In genomic region chr4:150651390-150652277, GRCm38 (mm10) we compare ENCODE assay signal across 8 mouse cellular contexts. TPM values are rescaled to one million over a fixed set of nuclear protein-coding genes. Genes with fewer than 3 reads are reported as not detected.
DNase-seq lines count a peak whose midpoint lies in the region; ATAC-seq and TF ChIP-seq lines count a peak whose summit lies in the region.

TSS of gene Slc45a1 (minus strand) at chr4:150652174.

- H3K9ac ChIP-seq in lung, embryonic 15.5 days, result no peak within 1 kb of the TSS
- H3K9ac ChIP-seq in lung, postnatal 0 days (replicated peaks; ENCODE audit: low read depth), result no peak within 1 kb of the TSS
- peak within 1 kb of the TSS; percentile 49; the same call in 1 of the 2 replicates for H3K9ac ChIP-seq in embryonic facial prominence, embryonic 12.5 days
- H3K9ac ChIP-seq in midbrain, embryonic 14.5 days (replicated peaks; ENCODE audit: low read length), result peak within 1 kb of the TSS; percentile 80

- TF ChIP-seq EP300 in lung, postnatal 0 days (IDR thresholded peaks at IDR 0.05), result no peak

- H3K27me3 ChIP-seq in lung, embryonic 15.5 days, result peaks cover 27% of the 10 kb centered on the region
- H3K27me3 ChIP-seq in lung, postnatal 0 days (replicated peaks; ENCODE audit: insufficient read depth, low read length), result peaks cover 8% of the 10 kb centered on the region; the same call in 1 of the 2 replicates
- H3K27me3 ChIP-seq in embryonic facial prominence, embryonic 12.5 days, result peaks cover 43% of the 10 kb centered on the region
- H3K27me3 ChIP-seq in midbrain, embryonic 14.5 days (ENCODE audit: control insufficient read depth, insufficient read depth, low read length), result 0 out of 2 replicates have a peak, but pooled peaks cover 3% of the 10 kb centered on the region

- no peak for TF ChIP-seq CTCF in lung, postnatal 0 days (IDR thresholded peaks at IDR 0.05)

- H3K4me2 ChIP-seq in lung, embryonic 15.5 days, result peak within 1 kb of the TSS; percentile 40
- no peak within 1 kb of the TSS for H3K4me2 ChIP-seq in lung, postnatal 0 days (replicated peaks; ENCODE audit: low read depth, low read length)
- peak within 1 kb of the TSS; percentile 66 for H3K4me2 ChIP-seq in embryonic facial prominence, embryonic 12.5 days (replicated peaks)
- H3K4me2 ChIP-seq in midbrain, embryonic 14.5 days (ENCODE audit: low read length), result peak within 1 kb of the TSS; percentile 67

- no peaks in the 10 kb centered on the region for H3K9me3 ChIP-seq in lung, embryonic 15.5 days
- H3K9me3 ChIP-seq in lung, postnatal 0 days (ENCODE audit: low read length), result no peaks in the 10 kb centered on the region; the same call in 1 of the 2 replicates
- 0 out of 2 replicates have a peak, but pooled peaks cover 2% of the 10 kb centered on the region for H3K9me3 ChIP-seq in embryonic facial prominence, embryonic 12.5 days
- no peaks in the 10 kb centered on the region for H3K9me3 ChIP-seq in midbrain, embryonic 14.5 days (ENCODE audit: control insufficient read depth, low read length)

- DNase-seq in lung, postnatal 0 days (ENCODE audit: low spot score), result no peak
- peak; percentile 33 to 65 for DNase-seq in layer of hippocampus, adult 18-20 months (ENCODE audit: low spot score in 2 of 2)
- DNase-seq in midbrain, embryonic 14.5 days, result peak; percentile 87
- no peak for DNase-seq in yolk sac, embryonic 10.5 days (ENCODE audit: low spot score)
- DNase-seq in ovary, adult 18-20 months (ENCODE audit: low spot score), result no peak
- no peak for DNase-seq in lung, postnatal 36 days

- H3K27ac ChIP-seq in lung, embryonic 15.5 days, result no peak within 1 kb of the TSS
- no peak within 1 kb of the TSS for H3K27ac ChIP-seq in lung, postnatal 0 days (ENCODE audit: low read length)
- no peak within 1 kb of the TSS for H3K27ac ChIP-seq in embryonic facial prominence, embryonic 12.5 days
- H3K27ac ChIP-seq in midbrain, embryonic 14.5 days (replicated peaks; ENCODE audit: low read depth, low read length), result 0 out of 2 replicates have a peak within 1 kb of the TSS, but pooled peaks have one; percentile 10

- H3K36me3 ChIP-seq in lung, embryonic 15.5 days, result no peaks in the 10 kb centered on the region
- H3K36me3 ChIP-seq in lung, postnatal 0 days (ENCODE audit: insufficient read depth, low read length), result no peaks in the 10 kb centered on the region
- H3K36me3 ChIP-seq in embryonic facial prominence, embryonic 12.5 days, result no peaks in the 10 kb centered on the region
- H3K36me3 ChIP-seq in midbrain, embryonic 14.5 days (ENCODE audit: control insufficient read depth, insufficient read depth, low read length), result no peaks in the 10 kb centered on the region

- H3K4me3 ChIP-seq in lung, embryonic 15.5 days, result peak within 1 kb of the TSS; percentile 14; the same call in 1 of the 2 replicates
- no peak within 1 kb of the TSS for H3K4me3 ChIP-seq in lung, postnatal 0 days (ENCODE audit: low read depth, low read length)
- peak within 1 kb of the TSS; percentile 36 for H3K4me3 ChIP-seq in embryonic facial prominence, embryonic 12.5 days
- peak within 1 kb of the TSS; percentile 50 for H3K4me3 ChIP-seq in midbrain, embryonic 14.5 days (replicated peaks; ENCODE audit: low read depth, low read length)

- WGBS in lung, embryonic 15.5 days, result 6% methylated on average over 41 of the region's 41 CpGs
- WGBS in lung, postnatal 0 days, result 6% methylated on average over 35 of the region's 41 CpGs
- 7% methylated on average over 40 of the region's 41 CpGs for WGBS in embryonic facial prominence, embryonic 12.5 days
- WGBS in midbrain, embryonic 14.5 days, result 6% methylated on average over 41 of the region's 41 CpGs

- H3K4me1 ChIP-seq in lung, embryonic 15.5 days, result peaks cover 5% of the 10 kb centered on the region
- no peaks in the 10 kb centered on the region for H3K4me1 ChIP-seq in lung, postnatal 0 days (ENCODE audit: insufficient read depth, low read depth, low read length)
- peaks cover 7% of the 10 kb centered on the region for H3K4me1 ChIP-seq in embryonic facial prominence, embryonic 12.5 days
- 0 out of 2 replicates have a peak, but pooled peaks cover 4% of the 10 kb centered on the region for H3K4me1 ChIP-seq in midbrain, embryonic 14.5 days (ENCODE audit: control insufficient read depth, insufficient read depth, low read length)

- ATAC-seq in lung, embryonic 15.5 days (ENCODE audit: borderline replicate concordance, extremely low read depth, low FRiP score, low TSS enrichment), result no peak
- no peak for ATAC-seq in lung, postnatal 0 days
- ATAC-seq in embryonic facial prominence, embryonic 12.5 days (ENCODE audit: insufficient number of reproducible peaks, insufficient read depth, low FRiP score, low TSS enrichment), result no peak
- peak; percentile 71 for ATAC-seq in midbrain, embryonic 14.5 days (ENCODE audit: low FRiP score, low TSS enrichment)

RNA-seq across cellular contexts. Expression of gene Slc45a1, which starts in this region (rescaled TPM):
- 0.06 TPM in 1 of 2 replicates, not detected in the other for polyA plus RNA-seq in lung, embryonic 15.5 days (2015; fragmentation: Nextera tagmentation; extraction: Ambion mirVana)
- 0.04 TPM in 1 of 2 replicates, not detected in the other for polyA plus RNA-seq in lung, postnatal 0 days (2015; fragmentation: Nextera tagmentation; extraction: Ambion mirVana)
- polyA plus RNA-seq in embryonic facial prominence, embryonic 12.5 days (2016; fragmentation: Nextera tagmentation; extraction: Ambion mirVana), result 1.3 and 1.5 TPM in 2 replicates
- 10 to 100 TPM; 37.8 to 39.3 TPM for total RNA-seq in layer of hippocampus, adult 18-20 months (2021)
- polyA plus RNA-seq in midbrain, embryonic 14.5 days (2014; fragmentation: Nextera tagmentation; extraction: Ambion mirVana), result 28.0 and 29.3 TPM in 2 replicates

Comparison
In these comparisons a context has a peak if more than half of its experiments do, and no peak if none do; other contexts are left out.
1. RNA of gene Slc45a1 (polyA plus RNA-seq): 28.0 to 29.3 TPM in midbrain, embryonic 14.5 days; 1.3 to 1.5 TPM in embryonic facial prominence, embryonic 12.5 days, 0.06 TPM in lung, embryonic 15.5 days and 0.04 TPM in lung, postnatal 0 days; every median in the first group is over 10 times any median in the second.
2. H3K9ac ChIP-seq: peak in embryonic facial prominence, embryonic 12.5 days (single experiment) and midbrain, embryonic 14.5 days (single experiment); none in lung, embryonic 15.5 days (single experiment) and lung, postnatal 0 days (single experiment).
3. DNase-seq: peak in layer of hippocampus, adult 18-20 months (2 of 2) and midbrain, embryonic 14.5 days (single experiment); none in lung, postnatal 0 days (single experiment), yolk sac, embryonic 10.5 days (single experiment), ovary, adult 18-20 months (single experiment) and lung, postnatal 36 days (single experiment).